Mouse (Mus musculus) left cerebral cortex, adult 11 months (tissue): ENCODE data around the gene Tmprss12.
"Not testable (repeated sequence)": the region's sequence is repeated elsewhere in the genome, so short reads cannot be mapped to it uniquely, and the experiment has no call there.

ENCODE experiments used
- DNase-seq: peaks from one replicate; pipeline ENCODE4 v3.0.0; 2022; ENCODE audit warnings: low spot score

The Tmprss12 gene

DNA sequence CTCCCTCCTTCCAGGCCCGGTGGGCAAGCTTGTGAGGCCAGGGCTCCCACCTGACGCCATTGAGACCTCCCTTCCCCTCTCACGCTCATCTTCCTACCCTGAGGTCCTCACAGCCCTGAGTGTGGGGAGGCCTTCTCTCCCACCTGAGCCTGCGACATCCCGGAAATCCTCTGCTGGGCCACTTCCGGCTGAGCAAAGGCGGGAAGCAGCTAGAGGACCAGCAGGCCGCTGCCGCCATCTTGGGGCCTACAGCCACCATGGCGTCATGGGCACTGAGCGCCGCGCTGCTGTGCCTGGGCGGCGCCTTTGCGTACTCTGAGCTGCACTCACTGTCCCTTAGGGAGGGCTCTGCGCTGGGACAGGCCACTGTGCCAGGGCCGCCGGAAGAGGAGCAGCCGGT is at the start of gene Tmprss12:
Tmprss12 (plus strand) TSS at position 212 of the 400 bp plus-strand sequence.
- no peak for DNase-seq

DNA sequence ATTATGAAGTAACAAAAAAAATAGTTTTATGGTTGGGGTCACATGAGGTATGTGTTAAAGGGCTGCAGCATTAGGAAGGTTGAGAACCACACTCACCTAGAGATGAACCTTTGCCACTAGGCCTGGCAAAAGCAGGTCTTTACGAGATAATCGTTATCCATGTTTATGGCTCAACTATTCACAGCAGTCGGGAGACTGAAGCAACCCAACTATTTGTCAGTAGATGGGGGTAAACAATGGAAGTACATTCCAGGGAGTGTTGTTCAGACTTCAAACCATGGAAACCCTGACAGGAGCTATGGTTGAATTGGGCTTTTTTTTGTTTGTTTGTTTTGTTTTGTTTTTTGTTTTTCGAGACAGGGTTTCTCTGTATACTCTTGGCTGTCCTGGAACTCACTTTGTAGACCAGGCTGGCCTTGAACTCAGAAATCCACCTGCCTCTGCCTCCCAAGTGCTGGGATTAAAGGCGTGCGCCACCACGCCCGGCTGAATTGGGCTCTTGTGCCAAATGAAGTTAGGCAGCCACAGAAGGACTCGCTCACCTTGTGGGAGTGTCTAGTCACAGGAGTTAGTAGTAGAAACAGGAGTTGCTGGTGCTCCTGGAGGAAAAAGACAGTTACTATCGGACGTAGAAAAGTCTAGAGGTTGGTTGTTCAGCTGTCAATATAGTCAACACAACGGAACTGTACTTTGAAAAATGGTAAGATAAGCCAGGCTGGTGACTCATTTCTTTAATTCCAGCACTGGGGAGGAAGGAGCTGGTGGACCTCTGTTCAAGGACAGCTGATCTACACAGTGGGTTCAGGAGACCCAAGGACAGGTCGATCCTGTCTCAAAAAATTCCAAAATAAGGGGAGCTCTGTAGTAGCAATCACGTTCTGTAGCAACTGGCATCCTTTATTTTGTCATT is 48.8 kb upstream of the Tmprss12 start:
- DNase-seq, result no peak

DNA sequence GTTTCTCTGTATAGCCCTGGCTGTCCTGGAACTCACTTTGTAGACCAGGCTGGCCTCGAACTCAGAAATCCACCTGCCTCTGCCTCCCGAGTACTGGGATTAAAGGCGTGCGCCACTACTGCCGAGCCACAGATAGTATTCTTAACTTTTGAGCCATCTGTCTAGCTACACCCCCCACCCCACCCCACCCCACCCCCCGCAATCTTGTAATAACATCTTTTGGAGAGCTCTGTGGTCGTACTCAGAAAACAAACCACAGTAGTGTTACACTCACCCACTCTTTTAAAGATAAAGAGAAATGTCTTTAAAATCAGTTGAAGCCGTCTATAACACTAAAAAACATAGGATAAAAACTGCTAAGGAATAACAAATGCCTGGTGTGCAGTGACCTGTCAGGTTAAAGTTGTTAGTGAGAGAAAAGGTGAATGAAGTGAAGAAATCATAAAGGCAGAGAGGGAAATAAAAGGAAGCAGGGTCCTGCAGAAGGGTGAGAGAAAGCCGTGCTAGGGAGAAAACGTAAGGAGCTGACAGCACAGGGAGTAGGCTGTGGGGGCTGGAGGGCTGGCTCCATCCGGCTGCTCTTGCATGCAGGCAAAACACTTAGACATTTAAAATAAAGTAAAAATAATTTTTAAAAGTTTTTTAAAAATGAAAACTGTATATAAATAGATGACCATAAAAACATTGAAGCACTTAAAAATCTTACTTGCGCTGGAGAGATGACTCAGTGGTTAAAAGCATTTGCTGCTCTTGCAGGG is 45.2 kb upstream of the Tmprss12 start:
- DNase-seq, result no peak

DNA sequence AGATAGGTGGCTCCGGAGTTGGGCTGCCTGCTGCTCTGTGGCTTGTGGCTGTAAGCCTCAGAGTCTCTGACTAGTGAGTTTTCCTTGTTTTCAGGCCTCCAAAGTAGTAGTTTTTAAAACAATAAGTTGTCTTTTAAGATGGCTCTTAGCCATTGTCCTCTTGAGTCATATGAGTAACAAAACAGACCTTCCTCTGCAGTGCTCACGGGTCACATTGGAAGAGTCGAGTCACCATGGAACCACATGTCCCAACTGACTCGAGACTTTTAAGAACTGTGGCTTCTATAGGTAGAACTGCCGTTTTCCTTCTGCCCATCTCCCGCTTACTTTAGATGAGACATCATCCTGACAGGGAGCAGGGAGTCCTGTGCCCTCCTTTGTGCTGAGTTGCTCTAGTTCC is 43.7 kb upstream of the Tmprss12 start:
- DNase-seq, result no peak

DNA sequence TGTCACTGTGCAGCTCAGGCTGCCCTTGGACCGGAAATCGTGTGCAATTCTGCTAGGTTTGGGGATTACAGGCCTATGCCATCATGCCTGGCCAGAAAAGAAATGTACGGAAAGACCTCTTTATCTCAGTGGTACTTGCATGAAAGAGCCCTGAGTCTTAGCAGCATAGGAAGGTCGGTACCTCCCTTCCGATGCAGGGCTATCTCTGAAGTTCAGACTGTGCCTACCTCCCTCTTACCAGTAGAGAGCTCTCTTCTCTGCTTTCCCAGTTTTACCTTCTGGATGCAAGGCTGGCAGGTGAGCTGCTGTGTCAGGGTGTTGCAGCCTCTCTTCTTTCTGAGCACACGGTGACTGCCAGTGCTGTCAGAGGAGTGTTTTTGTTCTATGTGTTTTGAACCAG is 38.9 kb upstream of the Tmprss12 start:
- no peak for DNase-seq

DNA sequence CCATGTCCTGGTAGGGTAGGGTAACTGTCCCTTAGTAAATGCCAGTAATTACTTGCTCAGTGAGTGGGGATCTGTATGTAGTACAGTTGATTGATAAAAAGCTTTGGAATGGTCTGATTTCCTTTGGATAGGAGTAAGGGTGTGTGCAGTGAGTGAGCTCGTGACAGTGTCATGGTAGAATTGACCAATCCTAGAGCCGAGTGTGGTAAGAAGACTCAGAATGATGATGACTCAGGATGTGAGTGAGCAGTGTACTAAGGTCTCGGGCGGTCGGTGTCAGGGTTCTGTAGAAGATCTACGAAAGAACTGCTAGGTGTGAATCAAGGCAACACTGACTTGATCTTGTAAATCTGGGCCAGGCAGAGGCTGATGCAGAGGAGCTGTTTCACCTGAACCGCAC is 34.7 kb upstream of the Tmprss12 start:
- no peak for DNase-seq

DNA sequence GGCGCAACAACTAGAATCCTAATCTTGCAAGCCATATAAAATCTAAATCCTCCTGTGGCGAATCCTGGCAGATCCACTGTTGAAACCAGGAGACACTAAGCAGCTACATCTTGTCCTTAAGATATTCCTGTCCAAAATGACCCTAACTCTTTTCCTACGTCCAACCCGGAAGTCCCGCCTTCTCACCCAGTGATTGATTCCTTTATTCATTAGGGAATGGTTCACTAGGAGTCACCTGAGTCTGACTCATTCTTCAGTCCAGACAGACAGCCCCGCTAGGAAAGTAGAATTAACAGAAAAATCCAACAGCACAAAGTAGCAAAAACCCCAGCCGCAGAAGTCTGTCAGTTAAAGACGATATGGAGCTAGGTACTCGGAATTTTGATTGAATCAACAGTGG is 33.3 kb upstream of the Tmprss12 start:
- no peak for DNase-seq

DNA sequence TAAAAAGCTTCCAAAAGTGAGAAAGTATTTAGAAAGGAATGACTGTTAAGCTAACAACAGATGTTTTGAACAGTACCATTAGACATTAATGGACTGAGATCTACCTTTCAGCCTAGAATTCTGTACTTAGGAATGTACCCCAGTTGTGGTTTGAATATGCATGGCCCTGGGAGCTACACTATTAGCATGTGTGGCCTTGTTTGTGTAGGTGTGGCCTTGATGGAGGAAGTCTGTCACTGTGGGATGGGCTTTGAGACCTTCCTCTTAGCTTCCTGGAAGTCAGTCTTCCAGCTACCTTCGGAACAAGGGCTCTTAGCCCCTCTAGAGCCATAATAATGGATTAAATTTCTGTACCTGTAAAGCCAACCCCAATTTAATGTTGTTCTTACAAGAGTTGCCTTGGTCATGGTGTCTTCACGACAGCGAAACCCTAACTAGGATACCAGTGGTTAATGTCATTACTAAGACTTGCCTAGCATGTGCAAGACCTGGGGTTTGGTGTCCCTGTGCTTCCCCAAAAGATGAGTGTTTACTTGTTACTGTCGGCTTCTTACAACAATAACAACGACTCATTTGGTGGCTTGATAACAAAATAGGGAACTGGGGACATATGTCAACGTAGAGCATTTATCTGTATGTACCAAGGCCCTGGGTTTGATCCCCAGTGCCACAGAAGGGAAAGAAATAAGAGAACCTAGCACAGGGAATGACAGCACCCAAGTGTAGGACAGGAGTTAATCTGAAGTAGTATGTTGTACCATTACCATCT is 31.8 kb upstream of the Tmprss12 start:
- no peak for DNase-seq

DNA sequence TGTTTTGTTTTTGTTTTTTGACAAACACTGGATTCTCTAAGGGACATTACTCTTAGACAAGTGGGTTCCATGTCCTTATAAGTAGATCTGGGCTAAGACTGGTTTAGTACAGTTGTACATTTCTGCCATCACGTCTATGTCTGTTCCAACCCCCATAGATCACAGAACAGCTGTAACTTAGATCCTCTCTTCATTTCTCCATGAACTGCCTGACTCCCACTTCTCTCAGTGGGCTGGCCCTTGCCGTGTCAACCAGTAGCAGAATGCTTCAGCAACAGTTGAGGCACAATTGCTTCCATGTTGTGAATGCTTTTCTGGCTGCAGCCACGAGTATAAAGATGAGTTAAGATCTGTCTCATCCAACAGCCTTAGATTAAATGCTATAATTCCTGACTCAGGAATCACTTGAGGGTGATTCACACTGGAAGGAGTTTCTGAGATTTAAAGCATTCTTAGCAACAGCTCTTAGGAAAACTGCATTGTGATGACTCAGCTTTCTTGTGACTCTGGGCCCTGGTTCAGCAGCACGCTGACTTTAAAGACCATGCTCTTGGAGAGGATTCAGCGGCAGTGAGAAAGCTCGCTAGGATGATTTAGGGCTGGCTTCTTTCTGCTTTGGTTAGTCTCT is 29.4 kb upstream of the Tmprss12 start:
- DNase-seq, result no peak

DNA sequence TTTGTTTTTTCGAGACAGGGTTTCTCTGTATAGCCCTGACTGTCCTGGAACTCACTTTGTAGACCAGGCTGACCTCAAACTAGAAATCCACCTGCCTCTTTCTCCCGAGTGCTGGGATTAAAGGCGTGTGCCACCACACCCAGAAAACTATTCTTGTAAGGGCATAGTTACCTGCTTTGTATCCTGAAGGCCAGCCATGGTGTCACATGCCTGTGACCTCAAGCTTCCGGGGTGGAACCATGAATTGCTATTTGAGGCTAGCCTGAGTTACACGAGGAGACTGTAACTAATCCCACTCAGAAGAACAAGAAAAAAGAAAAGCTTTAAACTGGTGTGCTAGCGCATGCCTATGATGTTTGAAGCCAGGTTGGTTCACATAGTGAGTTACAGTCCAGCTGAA is 24.3 kb upstream of the Tmprss12 start:
- no peak for DNase-seq

DNA sequence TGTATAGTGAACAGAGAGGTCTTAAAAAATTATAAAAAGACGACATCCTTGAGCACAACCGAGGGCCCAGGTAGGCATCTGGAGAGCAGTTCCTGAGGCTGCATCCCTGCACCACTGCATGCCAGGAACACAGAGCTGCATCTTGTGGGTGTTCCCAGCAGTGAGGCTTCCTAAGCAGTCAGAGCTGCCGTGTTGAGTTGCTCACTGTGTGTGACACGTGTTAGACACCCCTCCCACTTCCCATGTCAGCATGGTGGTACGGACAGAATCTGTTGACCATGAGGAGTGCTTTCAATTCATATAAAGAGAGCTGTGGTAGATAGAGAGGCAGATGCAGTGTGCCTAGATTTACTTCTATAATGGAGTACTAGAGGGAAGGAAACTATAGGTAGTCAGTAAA is 23.3 kb upstream of the Tmprss12 start:
- DNase-seq, result no peak

DNA sequence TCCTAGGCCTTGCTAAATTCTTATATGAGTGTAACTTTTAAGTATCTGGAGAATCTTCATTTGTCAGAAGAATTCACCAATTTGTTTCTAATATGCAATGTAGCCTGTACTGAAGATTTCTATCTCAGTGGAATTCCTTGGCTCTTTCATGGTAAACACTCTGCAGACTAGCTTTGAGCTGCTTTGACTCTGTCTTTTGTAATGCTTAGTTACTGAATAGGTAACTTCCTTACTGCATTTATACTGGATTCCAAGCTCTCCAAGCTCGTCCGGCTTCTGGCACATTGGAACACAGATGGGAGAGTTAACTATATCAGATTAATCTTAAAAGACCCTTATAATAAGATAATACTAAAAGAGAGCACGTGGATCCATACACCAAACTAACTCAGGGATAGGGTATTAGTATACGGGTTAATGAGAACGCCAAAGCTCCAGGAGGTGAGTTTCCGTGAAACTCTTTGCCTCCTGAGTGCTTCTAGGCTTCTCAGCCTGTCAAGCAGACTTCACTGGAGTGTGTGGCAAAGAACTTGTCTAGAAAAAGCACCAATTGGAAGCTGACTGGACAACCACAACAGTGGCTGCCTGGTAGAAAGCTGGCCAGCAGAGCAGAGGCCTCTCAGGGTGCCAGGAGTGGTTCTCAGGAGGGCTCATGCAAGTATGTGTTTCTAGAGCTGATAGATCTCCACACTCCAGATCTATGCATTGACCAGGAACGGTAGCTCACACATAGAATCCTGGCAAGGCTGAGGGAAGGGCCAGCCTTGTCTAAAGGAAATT is 21.8 kb upstream of the Tmprss12 start:
- DNase-seq, result no peak

DNA sequence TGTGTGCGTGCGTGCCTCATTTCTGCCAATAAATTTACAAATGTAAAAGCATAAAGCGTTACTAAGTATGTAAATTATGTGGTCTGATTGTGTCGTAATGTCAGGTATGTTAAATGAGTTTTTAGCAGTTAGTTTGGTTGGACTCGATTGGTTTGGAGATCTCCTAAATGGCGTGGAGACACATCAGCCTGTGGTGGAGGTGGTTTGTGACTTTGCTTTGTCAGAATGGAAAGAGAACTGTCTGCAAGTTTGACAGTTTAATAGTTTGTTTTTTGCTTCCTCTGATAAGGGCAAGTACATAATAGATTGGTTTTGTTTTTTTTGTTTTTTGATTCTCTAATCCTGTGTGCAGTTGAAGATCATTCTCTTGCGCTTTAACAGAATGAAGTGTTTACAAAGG is 20.3 kb upstream of the Tmprss12 start:
- not testable (repeated sequence) for DNase-seq

DNA sequence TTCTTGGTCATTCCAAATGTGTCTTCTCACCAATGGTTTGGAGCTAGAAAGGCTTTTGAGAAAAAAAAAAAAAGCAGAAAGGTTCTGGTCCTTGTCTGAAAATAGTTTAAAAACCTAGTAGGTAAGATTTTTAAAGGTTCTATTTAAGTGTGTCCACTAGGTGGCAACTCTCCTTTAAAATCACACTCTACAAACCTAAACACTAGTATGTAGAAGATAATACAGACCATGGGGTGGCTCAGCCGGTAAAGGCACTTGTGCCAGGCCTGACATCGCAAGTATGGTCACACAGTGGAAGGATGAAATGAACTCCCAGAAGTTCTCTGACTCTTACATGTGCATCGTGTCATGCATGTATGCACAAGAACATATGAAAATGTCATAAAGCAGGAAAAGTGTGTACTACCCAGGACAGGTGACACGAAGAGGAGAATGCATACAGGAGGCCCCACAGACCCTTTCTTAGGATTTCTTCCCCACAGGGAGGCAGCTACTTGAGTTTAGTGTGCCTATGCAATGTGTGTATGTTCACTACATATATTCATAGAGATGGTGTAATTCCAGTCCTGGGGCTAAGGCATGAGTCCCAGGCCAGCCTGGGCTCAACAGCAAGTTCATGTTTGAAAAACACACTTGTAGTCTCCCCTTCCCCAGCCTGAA is 17.3 kb upstream of the Tmprss12 start:
- DNase-seq, result peak; percentile 12

DNA sequence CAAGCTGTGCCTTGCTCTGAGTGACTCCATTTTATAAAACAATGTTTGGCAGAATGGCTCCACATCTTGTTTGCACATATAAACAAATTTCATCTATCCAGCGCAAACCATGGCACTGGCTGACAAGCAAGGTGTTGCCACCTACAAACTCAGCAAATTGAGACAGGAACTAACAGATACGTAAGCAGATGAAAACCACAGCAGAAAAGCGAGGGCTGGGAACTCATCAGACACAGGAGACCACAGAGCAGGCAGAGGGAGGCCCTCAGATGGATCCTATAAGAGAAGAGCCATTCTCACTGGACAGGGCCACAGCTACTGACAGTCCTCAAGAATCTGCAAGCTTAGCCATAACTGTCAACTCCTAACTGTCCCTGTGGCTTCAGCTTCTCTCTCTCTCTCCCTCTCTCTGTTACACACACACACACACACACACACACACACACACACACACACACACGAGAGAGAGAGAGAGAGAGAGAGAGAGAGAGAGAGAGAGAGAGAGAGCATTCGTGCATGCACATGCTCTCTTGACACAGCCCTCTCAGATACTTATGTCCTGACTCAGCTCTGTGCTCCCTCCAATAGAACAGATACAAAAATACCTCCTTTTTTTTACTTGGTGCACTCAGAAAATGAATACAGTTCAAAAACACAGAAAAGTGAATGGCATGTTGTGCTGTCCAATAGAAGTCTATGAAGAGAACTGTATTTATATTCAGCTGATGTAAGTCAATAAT is 14.9 kb upstream of the Tmprss12 start:
- no peak for DNase-seq

DNA sequence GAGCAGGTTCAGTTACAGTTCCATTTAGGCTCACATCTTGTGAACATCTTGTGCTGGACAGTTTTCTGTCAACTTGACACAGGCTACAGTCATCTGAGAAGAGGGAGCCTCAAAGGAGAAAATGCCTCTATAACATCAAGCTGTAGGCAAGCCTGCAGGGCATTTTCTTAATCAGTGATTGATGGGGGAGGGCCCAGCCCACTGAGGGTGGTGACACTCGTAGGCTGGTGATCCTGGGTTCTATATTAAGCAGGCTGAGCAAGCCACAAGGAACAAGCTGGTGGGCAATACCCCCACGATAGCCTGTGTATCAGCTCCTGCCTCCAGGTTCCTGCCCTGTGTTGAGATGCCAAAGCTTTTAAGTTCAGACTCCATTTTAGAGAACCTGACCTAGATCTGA is 11.7 kb upstream of the Tmprss12 start:
- no peak for DNase-seq

DNA sequence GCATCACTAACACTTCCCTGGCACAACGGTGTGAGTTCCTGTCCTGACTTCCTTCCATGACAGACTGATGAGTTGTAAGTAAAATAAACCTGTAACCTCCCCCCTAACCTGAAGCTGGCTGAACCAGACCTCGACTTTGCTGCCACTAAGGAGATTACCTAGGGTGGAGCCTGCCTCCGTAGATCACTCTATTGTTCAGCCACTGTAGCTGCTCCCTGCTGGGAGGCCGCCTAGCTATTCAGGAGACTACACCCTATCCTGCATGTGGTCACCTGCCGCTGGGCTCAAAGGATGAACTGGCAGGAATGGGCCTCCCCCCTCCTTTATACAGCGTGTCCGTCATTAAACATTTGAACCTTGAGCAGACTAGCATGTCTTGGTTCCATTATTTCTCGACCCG is 10.9 kb upstream of the Tmprss12 start:
- DNase-seq, result no peak

DNA sequence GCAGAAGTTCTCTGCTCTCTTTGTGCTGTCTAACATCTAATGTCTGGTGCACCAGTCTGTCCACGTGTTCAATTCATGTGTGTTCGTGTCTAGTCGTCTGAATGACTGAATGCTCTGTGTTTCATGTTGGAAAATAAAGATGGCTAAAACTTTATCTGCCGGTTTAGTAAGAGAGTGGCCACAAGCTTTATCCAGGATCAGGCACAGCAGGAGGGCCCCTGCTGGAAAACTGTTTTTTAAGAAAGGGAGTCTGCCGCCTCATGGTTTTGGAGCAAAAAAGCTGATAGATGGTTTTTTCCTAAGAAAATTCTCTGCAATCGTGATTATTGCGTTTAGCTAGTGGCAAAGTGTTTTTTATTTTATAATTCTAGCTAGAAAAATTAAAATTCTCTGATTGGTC is 10.0 kb upstream of the Tmprss12 start:
- not testable (repeated sequence) for DNase-seq

DNA sequence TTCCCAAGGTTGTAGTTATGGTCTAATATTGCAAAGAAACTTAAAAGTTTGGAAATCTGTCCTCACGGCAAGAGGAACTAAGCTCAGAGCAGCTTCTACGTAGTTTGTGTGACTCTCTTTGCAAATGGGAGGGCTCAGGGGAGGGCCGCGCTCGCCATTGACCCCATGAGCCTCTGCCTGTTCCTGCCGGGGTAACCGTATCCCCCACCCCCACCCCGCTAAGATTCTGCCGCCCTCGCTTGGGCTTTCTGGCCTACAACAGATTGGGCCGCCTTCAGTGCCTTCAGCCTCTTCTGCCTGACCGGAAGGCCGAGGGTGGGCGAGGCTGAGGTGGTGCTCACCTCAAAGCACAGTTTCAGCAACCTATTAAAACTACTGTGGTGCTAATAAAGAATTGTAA is 9.2 kb upstream of the Tmprss12 start:
- DNase-seq, result no peak

DNA sequence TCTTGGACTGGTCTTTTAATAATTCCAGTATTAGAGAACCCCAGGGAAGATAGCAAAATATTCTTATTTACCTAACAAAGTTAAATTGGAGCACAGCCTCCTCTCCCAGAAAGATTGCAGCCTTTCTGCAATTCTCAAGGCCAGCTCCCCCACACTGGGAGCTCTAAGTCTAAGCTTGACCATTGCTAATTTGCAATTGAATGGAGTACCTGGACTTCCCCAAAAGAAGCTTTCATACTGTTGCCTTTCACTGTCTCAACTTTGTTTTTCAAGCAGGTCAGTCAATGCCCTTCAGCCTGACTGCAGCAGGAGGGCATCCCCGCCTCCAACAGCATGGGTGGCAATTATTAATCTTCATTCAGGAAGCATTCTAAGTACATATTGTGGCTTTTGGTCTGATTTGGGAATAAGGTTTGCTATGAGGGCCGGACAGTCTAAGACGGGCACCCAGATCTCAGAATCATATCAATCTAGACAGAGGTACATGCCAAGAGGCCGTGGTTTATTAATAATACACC is 6.8 kb upstream of the Tmprss12 start:
- DNase-seq, result not testable (repeated sequence)
